Mouse (Mus musculus) ES-E14 (cell line): ENCODE measurements around the gene Blcap.

Experiments used
- CHD2 ChIP-seq: IDR thresholded peaks from 2 replicates; pipeline ENCODE4 v1.6.1; 2014; ENCODE audit warnings: mild to moderate bottlenecking, low read depth, low read length, inconsistent platforms
- ZNF384 ChIP-seq: IDR thresholded peaks from 2 replicates; pipeline ENCODE4 v1.6.1; 2012; ENCODE audit warnings: low read depth, low read length, inconsistent platforms

GRCm38 (mm10) chr2:157513737-157514208 lies 57.3 kb downstream of the Blcap start:
- TF ChIP-seq CHD2 (no peak), ZNF384 (no peak)
